Mouse (Mus musculus) lung, adult 2 months (tissue): ENCODE measurements around the gene Olfr629.
"Not testable (repeated sequence)": the region's sequence is repeated elsewhere in the genome, so short reads cannot be mapped to it uniquely, and the experiment has no call there.

Source experiments
- CTCF ChIP-seq: fragments of 200-500 bp; IDR thresholded peaks from 2 replicates; pipeline ENCODE4 v1.5.1; 2011; ENCODE audit warnings: mild to moderate bottlenecking, low read length, control low read depth; ENCODE audit not compliant: insufficient read depth
- POLR2A ChIP-seq: fragments of 200-500 bp; IDR thresholded peaks from 2 replicates; pipeline ENCODE4 v1.6.1; 2011; ENCODE audit warnings: low read depth, mild to moderate bottlenecking, control low read depth, low read length, borderline replicate concordance; ENCODE audit errors: extremely low read depth

DNA sequence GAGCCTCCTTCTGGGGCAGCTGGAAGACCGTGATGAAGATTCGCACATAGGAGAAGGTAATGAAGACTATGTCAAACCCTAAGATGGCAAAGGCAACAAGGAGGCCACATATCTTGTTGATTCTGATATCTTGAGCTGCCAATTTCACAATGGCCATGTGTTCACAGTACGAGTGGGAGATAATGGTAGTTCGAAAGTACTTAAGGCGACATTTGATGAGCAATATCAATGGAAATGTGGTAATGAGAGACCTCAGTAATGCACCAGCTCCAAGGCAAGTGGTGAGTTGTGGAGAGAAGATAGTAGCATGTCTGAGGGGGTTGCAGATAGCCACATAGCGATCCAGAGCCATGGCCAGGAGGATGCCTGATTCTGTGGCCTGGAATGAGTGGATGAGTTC is 22.9 kb upstream of the Olfr629 start:
- TF ChIP-seq CTCF, POLR2A: not testable (repeated sequence)
